Mouse (Mus musculus): ENCODE results near the gene Tars2. TPM values are rescaled to one million over a fixed set of nuclear protein-coding genes. Genes with fewer than 3 reads are reported as not detected.

The Tars2 gene
- total RNA-seq, 2 experiments from 2014 or later = 43.5 to 43.8 TPM

- intact Hi-C loops (cut with DNase I) = no loop called here
- H3K27ac ChIP-seq = no peak overlapping the region
- no peak for DNase-seq (ENCODE audit: extremely low spot score in 1 of 2, low spot score in 2 of 2)
- H3K4me3 ChIP-seq = no peak overlapping the region
- no peak for TF ChIP-seq CTCF (IDR thresholded peaks at IDR 0.05)
These were observed 1.8 kb upstream of the Tars2 start for GRCm38 (mm10) chr3:95761771-95762170.

- TF ChIP-seq CTCF (IDR thresholded peaks at IDR 0.05) = no peak
- H3K4me3 ChIP-seq = no peak overlapping the region
- intact Hi-C loops (cut with DNase I) = no loop called here
- DNase-seq (ENCODE audit: extremely low spot score in 1 of 2, low spot score in 2 of 2) = no peak
- no peak overlapping the region for H3K27ac ChIP-seq
These were observed 650 bp upstream of the Tars2 start for GRCm38 (mm10) chr3:95760656-95761055.

- Histone ChIP-seq H3K27ac (no peak overlapping the region), H3K4me3 (no peak overlapping the region)
- no peak for TF ChIP-seq CTCF (IDR thresholded peaks at IDR 0.05)
- intact Hi-C loops (cut with DNase I) = no loop called here
- DNase-seq (ENCODE audit: extremely low spot score in 1 of 2, low spot score in 2 of 2) = no peak
These were observed 1.4 kb downstream of the Tars2 start for GRCm38 (mm10) chr3:95758467-95759218.

- no peak for DNase-seq (ENCODE audit: extremely low spot score in 1 of 2, low spot score in 2 of 2)
- TF ChIP-seq CTCF (IDR thresholded peaks at IDR 0.05) = no peak
- intact Hi-C loops (cut with DNase I) = no loop called here
- no peak overlapping the region for H3K27ac ChIP-seq
- H3K4me3 ChIP-seq = no peak overlapping the region
These were observed 3.2 kb downstream of the Tars2 start for GRCm38 (mm10) chr3:95756808-95757207.

- peak; percentile 94 for DNase-seq (ENCODE audit: extremely low spot score in 1 of 2, low spot score in 2 of 2)
- H3K4me3 ChIP-seq = peak overlapping the region; percentile 84
- no peak for TF ChIP-seq CTCF (IDR thresholded peaks at IDR 0.05)
- peak overlapping the region; percentile 83 for H3K27ac ChIP-seq
- intact Hi-C loops (cut with DNase I) = no loop called here
These were observed 5.4 kb downstream of the Tars2 start for GRCm38 (mm10) chr3:95754345-95755206.

GRCm38 (mm10) chr3:95752935-95753334 is 7.1 kb downstream of the Tars2 start:
- intact Hi-C loops (cut with DNase I) = no loop called here
- DNase-seq (ENCODE audit: extremely low spot score in 1 of 2, low spot score in 2 of 2) = no peak
- H3K4me3 ChIP-seq = no peak overlapping the region
- no peak for TF ChIP-seq CTCF (IDR thresholded peaks at IDR 0.05)
- no peak overlapping the region for H3K27ac ChIP-seq

GRCm38 (mm10) chr3:95740406-95740805 is 19.6 kb downstream of the Tars2 start:
- no peak for DNase-seq (ENCODE audit: extremely low spot score in 1 of 2, low spot score in 2 of 2)
- no peak for TF ChIP-seq CTCF (IDR thresholded peaks at IDR 0.05)
- H3K4me3 ChIP-seq = no peak overlapping the region
- intact Hi-C loops (cut with DNase I) = no loop called here
- peak overlapping the region; percentile 59; the same call in 1 of the 2 replicates for H3K27ac ChIP-seq

- peak; percentile 52 to 55 for DNase-seq (ENCODE audit: extremely low spot score in 1 of 2, low spot score in 2 of 2)
- Histone ChIP-seq H3K4me3 (no peak within 1 kb of the TSS), H3K27ac (peak within 1 kb of the TSS; percentile 59)
- TF ChIP-seq CTCF (IDR thresholded peaks at IDR 0.05) = no peak
- intact Hi-C loops (cut with DNase I) = no loop called here
These were observed 20.5 kb downstream of the Tars2 start, which contains the start of gene Ecm1 for GRCm38 (mm10) chr3:95739353-95740104. Gene Ecm1 (minus strand): TSS chr3:95739569.

- intact Hi-C loops (cut with DNase I) = no loop called here
- no peak for DNase-seq (ENCODE audit: extremely low spot score in 1 of 2, low spot score in 2 of 2)
- no peak for TF ChIP-seq CTCF (IDR thresholded peaks at IDR 0.05)
These were observed 24.8 kb downstream of the Tars2 start for GRCm38 (mm10) chr3:95735071-95735670.

GRCm38 (mm10) chr3:95734092-95734702 is 25.8 kb downstream of the Tars2 start:
- no peak for TF ChIP-seq CTCF (IDR thresholded peaks at IDR 0.05)
- DNase-seq (ENCODE audit: extremely low spot score in 1 of 2, low spot score in 2 of 2) = no peak
- Histone ChIP-seq H3K27ac (no peak overlapping the region), H3K4me3 (no peak overlapping the region)
- intact Hi-C loops (cut with DNase I) = no loop called here

More at GRCm38 (mm10) chr3:95735071-95735670, 24.8 kb downstream of the Tars2 start:
- Histone ChIP-seq H3K27ac (no peak overlapping the region), H3K4me3 (no peak overlapping the region)

Data from left cerebral cortex, adult 2 months (tissue).